Mouse (Mus musculus) large intestine, adult 2 months (tissue): ENCODE results near the gene Hsd17b13. TPM values are rescaled to one million over a fixed set of nuclear protein-coding genes. Genes with fewer than 3 reads are reported as not detected.

Experiments used
- DNase-seq: peaks from one replicate; pipeline ENCODE4 v3.0.0-alpha.2; 2012; ENCODE audit warnings: low read depth, low spot score
- WGBS: fragments of 180-500 bp; shearing (Covaris S2); methylation state at CpG from one replicate; pipeline ENCODE4 v1.1.7; 2018; 5-methylcytosine and 5-hydroxymethylcytosine counted together
- polyA plus RNA-seq: library from polyadenylated mRNA; depleted of rRNA; stranded (reverse); fragments of >200 nt; gene quantifications from 2 replicates; pipeline ENCODE4 v1.2.3, GENCODE M21; 2012

The Hsd17b13 gene
- polyA plus RNA-seq, 1 experiment: 20.0 TPM

GRCm38 (mm10) chr5:103928196-103928550 lies 49.0 kb downstream of the Hsd17b13 start:
- DNase-seq: no peak
- 14% methylated on average over 7 of the region's 7 CpGs for WGBS

- WGBS: 3% methylated on average over 27 of the region's 27 CpGs
- peak; percentile 82 for DNase-seq
Observed at GRCm38 (mm10) chr5:103927429-103928195, 49.6 kb downstream of the Hsd17b13 start.

GRCm38 (mm10) chr5:103926398-103926797 lies 50.8 kb downstream of the Hsd17b13 start:
- 74% methylated on average over 12 of the region's 12 CpGs for WGBS
- DNase-seq: no peak

GRCm38 (mm10) chr5:103923755-103924154 lies 53.5 kb downstream of the Hsd17b13 start:
- DNase-seq: no peak
- WGBS: 76% methylated on average over 2 of the region's 2 CpGs

GRCm38 (mm10) chr5:103923101-103923500 lies 54.1 kb downstream of the Hsd17b13 start:
- whole genome bisulfite sequencing: 39% methylated on average over 6 of the region's 6 CpGs
- DNase-seq: no peak

GRCm38 (mm10) chr5:103922436-103922835 lies 54.8 kb downstream of the Hsd17b13 start:
- DNase-seq: no peak
- WGBS: 78% methylated on average over 5 of the region's 5 CpGs

- 33% methylated on average over 4 of the region's 4 CpGs for WGBS
- DNase-seq: no peak
Observed at GRCm38 (mm10) chr5:103919497-103919896, 57.7 kb downstream of the Hsd17b13 start.

GRCm38 (mm10) chr5:103918233-103918632 lies 59.0 kb downstream of the Hsd17b13 start:
- DNase-seq: no peak
- WGBS: 68% methylated on average over 3 of the region's 3 CpGs

- no peak for DNase-seq
- WGBS: 44% methylated on average over 8 of the region's 8 CpGs
Observed at GRCm38 (mm10) chr5:103917357-103917895, 59.8 kb downstream of the Hsd17b13 start.

GRCm38 (mm10) chr5:103916595-103917356 lies 60.4 kb downstream of the Hsd17b13 start:
- DNase-seq: peak; percentile 47

GRCm38 (mm10) chr5:103914335-103915226 lies 62.6 kb downstream of the Hsd17b13 start:
- WGBS: 50% methylated on average over 11 of the region's 11 CpGs
- no peak for DNase-seq

More at GRCm38 (mm10) chr5:103916595-103917356, 60.4 kb downstream of the Hsd17b13 start:
- WGBS: 30% methylated on average over 12 of the region's 12 CpGs

- 51% methylated on average over 4 of the region's 4 CpGs for WGBS
- DNase-seq: no peak
Observed at GRCm38 (mm10) chr5:103913150-103913549, 64.1 kb downstream of the Hsd17b13 start.

GRCm38 (mm10) chr5:103911555-103911954 lies 65.7 kb downstream of the Hsd17b13 start:
- 72% methylated on average over 5 of the region's 5 CpGs for WGBS
- no peak for DNase-seq

- WGBS: 1% methylated on average over 85 of the region's 86 CpGs
- peak; percentile 85 for DNase-seq
Observed at GRCm38 (mm10) chr5:103910748-103911409, 66.3 kb downstream of the Hsd17b13 start, which contains the start of gene Klhl8. Klhl8 (minus strand) TSS chr5:103911259.

- DNase-seq: no peak
- 32% methylated on average over 8 of the region's 9 CpGs for WGBS
Observed at GRCm38 (mm10) chr5:103910156-103910555, 67.1 kb downstream of the Hsd17b13 start.

- no peak for DNase-seq
- 82% methylated on average over 3 of the region's 3 CpGs for WGBS
Observed at GRCm38 (mm10) chr5:103909466-103909865, 67.7 kb downstream of the Hsd17b13 start.

- 77% methylated on average over 7 of the region's 7 CpGs for WGBS
- no peak for DNase-seq
Observed at GRCm38 (mm10) chr5:103908851-103909250, 68.4 kb downstream of the Hsd17b13 start.

- 87% methylated on average over 4 of the region's 4 CpGs for WGBS
- no peak for DNase-seq
Observed at GRCm38 (mm10) chr5:103907844-103908243, 69.4 kb downstream of the Hsd17b13 start.

GRCm38 (mm10) chr5:103906173-103906572 lies 71.0 kb downstream of the Hsd17b13 start:
- WGBS: 85% methylated on average over 6 of the region's 6 CpGs
- DNase-seq: no peak
